8 mouse cellular contexts compared by ENCODE assay signal in the genomic region with DNA sequence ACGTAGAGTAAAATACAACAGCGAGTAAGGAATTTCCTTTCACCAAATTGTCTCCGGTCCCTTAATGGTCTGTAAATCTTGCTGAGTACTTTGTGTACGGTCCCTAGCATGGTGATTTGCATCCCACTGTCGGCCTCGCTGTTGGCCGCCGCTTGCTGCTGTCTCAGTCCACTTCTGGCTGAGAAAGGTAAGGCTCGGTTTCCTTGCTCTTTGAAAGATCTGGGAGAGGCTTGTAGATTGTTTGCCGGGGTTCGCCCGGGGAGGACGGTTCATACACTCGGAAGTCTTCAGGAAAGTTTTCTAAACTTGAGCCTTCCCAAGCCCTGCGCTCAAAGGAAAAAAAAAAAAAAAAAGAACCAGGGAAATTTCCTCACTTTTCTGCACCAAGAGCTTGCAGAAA. TPM values are rescaled to one million over a fixed set of nuclear protein-coding genes. Genes with fewer than 3 reads are reported as not detected.
DNase-seq lines count a peak whose midpoint lies in the region; ATAC-seq lines count a peak whose summit lies in the region.

No protein-coding gene starts in this region.

- H3K4me2 ChIP-seq in forebrain, embryonic 12.5 days, result peak overlapping the region; percentile 50

- no peak overlapping the region for H3K27ac ChIP-seq in forebrain, embryonic 12.5 days

- peaks cover 18% of the 10 kb centered on the region for H3K4me1 ChIP-seq in forebrain, embryonic 12.5 days

- no peak overlapping the region for H3K9ac ChIP-seq in forebrain, embryonic 12.5 days

- H3K36me3 ChIP-seq in forebrain, embryonic 12.5 days (replicated peaks), result no peaks in the 10 kb centered on the region

- 0 out of 2 replicates have a peak, but pooled peaks have one; percentile 51 for ATAC-seq in forebrain, embryonic 12.5 days (ENCODE audit: low FRiP score)
- ATAC-seq in monocyte, adult 5-6 weeks (replicated peaks; ENCODE audit: insufficient number of reproducible peaks, low FRiP score, low TSS enrichment, poor library complexity, severe bottlenecking), result no peak

- peak; percentile 24 to 50 for DNase-seq in urinary bladder, postnatal 36 days (ENCODE audit: low spot score in 2 of 2)
- DNase-seq in urinary bladder, adult 2 months (ENCODE audit: low spot score), result no peak
- peak; percentile 69 for DNase-seq in heart, postnatal 4 days
- DNase-seq in layer of hippocampus, postnatal 10 days (ENCODE audit: low spot score in 2 of 2), result peak; percentile 45 to 56
- DNase-seq in lung, postnatal 10 days, result peak; percentile 76
- DNase-seq in right cerebral cortex, postnatal 14 days, result peak; percentile 36

- peaks cover 26% of the 10 kb centered on the region for H3K27me3 ChIP-seq in forebrain, embryonic 12.5 days

- no peaks in the 10 kb centered on the region for H3K9me3 ChIP-seq in forebrain, embryonic 12.5 days

- peak overlapping the region; percentile 28 for H3K4me3 ChIP-seq in forebrain, embryonic 12.5 days (replicated peaks)

- WGBS in forebrain, embryonic 12.5 days, result 1% methylated on average over 15 of the region's 15 CpGs

RNA-seq across cellular contexts. Expression of a gene that starts 0.4 kb away (rescaled TPM):
- polyA plus RNA-seq in urinary bladder, adult 2 months (2012; rRNA removed), result 8.2 and 11.0 TPM in 2 replicates
- polyA plus RNA-seq in forebrain, embryonic 12.5 days (2016; fragmentation: Nextera tagmentation; extraction: Ambion mirVana), result 5.0 and 6.6 TPM in 2 replicates
- total RNA-seq in heart, postnatal 4 days (2021), result 10 to 100 TPM; 27.3 to 29.6 TPM
- 10 to 100 TPM; 28.2 to 30.1 TPM for total RNA-seq in layer of hippocampus, postnatal 10 days (2021)
- total RNA-seq in monocyte, adult 5-6 weeks (2017), result not detected in 3 replicates

RNA-seq across cellular contexts. Expression of a gene that starts 27.9 kb away (rescaled TPM):
- 6.0 and 6.9 TPM in 2 replicates for polyA plus RNA-seq in urinary bladder, adult 2 months (2012; rRNA removed)
- polyA plus RNA-seq in forebrain, embryonic 12.5 days (2016; fragmentation: Nextera tagmentation; extraction: Ambion mirVana), result 5.1 and 6.2 TPM in 2 replicates
- total RNA-seq in heart, postnatal 4 days (2021), result 1 to 10 TPM; 4.3 to 4.8 TPM
- under 1 TPM; 0.78 to 0.80 TPM for total RNA-seq in layer of hippocampus, postnatal 10 days (2021)
- 16.6 to 23.5 TPM (median 17.7 TPM) in 3 replicates for total RNA-seq in monocyte, adult 5-6 weeks (2017)

Comparison
In these comparisons a context has a peak if more than half of its experiments do, and no peak if none do; other contexts are left out.
1. RNA of a gene that starts 0.4 kb away (total RNA-seq): 28.2 to 30.1 TPM in layer of hippocampus, postnatal 10 days and 27.3 to 29.6 TPM in heart, postnatal 4 days; not detected in monocyte, adult 5-6 weeks; every median in the first group is over 10 times any median in the second.